Mouse (Mus musculus) retina, postnatal 1 day (tissue): ENCODE measurements around the gene Gm43191.
A peak's percentile ranks its signal among the peaks of the same experiment; 100 is the strongest.
"Not testable (repeated sequence)": the region's sequence is repeated elsewhere in the genome, so short reads cannot be mapped to it uniquely, and the experiment has no call there.

ENCODE experiments used
- DNase-seq: peaks from one replicate; pipeline ENCODE4 v3.0.0-alpha.2; 2012

Gene Gm43191

DNA sequence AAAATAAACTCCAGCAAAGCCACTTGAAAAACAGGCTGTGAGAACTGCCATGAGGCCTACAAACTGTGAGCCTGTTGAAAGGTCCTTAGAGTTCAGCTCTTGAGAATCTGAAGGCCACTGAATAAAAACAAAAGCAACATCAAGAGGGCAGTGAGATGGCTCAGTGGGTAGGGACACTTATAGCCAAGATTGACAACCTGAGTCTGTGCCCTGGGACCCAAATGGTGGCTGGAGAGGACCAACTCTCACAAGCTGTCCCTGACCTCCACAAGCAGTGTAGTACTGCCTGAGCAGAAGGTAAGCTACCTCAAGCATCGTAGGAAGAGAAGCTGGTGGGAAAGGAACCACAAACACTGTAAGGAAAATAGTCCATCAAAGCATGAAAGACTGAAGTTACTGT lies at the start of gene Gm43191:
Gene Gm43191, minus strand, starts transcription at position 101 of the 400 bp plus-strand sequence.
- no peak for DNase-seq

DNA sequence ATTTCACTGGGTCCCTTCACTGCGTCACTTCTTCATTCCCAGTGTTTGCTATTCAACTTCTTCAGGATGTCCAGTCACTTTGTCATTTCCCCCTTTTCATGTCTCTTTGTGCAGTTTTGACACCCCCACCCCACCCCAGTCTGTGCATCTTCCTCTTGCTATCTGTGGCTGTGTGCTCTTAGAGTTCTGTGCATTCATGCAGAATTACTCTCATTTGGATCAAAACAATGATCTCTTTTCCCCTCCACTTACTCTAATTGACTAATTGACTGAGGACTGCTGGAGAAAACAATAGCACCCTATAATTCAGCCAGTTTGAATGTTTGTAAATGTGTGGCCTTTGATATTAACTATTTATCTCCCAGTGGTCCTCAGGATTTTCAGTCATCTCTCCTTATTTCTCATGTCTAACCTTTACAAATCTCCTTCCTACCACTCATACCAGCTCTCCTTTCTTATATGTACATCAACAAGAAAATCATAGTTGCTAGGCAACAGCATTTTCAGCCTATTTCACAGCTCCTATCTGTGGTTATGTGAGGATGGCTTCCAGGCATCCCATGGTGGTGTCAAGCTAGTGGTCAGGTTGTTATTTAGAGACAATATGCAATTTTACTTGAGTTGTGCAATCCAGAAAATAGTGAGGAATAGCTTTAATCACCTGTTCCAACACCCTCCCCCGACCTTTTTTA lies 48.6 kb upstream of the Gm43191 start:
- DNase-seq: peak; percentile 83

DNA sequence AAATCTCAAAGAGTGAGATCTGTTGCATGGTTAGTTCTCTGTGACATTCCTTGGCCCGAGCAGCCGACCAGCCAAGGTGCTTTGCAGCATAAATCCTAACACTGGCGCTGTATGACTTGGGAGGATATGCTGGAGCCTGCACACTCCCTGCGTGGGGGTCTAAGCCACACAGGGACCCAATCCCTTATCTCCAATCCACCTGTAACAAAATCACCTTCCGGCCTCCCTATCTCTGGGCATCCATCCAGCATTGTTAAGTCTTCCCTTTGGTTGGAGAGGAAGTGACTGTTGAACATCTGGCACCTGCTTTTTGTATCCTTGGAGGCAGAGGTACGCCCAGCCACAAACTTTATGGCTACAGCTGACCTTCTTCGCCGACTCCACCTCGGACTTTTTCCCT lies 45.7 kb upstream of the Gm43191 start:
- DNase-seq: no peak

DNA sequence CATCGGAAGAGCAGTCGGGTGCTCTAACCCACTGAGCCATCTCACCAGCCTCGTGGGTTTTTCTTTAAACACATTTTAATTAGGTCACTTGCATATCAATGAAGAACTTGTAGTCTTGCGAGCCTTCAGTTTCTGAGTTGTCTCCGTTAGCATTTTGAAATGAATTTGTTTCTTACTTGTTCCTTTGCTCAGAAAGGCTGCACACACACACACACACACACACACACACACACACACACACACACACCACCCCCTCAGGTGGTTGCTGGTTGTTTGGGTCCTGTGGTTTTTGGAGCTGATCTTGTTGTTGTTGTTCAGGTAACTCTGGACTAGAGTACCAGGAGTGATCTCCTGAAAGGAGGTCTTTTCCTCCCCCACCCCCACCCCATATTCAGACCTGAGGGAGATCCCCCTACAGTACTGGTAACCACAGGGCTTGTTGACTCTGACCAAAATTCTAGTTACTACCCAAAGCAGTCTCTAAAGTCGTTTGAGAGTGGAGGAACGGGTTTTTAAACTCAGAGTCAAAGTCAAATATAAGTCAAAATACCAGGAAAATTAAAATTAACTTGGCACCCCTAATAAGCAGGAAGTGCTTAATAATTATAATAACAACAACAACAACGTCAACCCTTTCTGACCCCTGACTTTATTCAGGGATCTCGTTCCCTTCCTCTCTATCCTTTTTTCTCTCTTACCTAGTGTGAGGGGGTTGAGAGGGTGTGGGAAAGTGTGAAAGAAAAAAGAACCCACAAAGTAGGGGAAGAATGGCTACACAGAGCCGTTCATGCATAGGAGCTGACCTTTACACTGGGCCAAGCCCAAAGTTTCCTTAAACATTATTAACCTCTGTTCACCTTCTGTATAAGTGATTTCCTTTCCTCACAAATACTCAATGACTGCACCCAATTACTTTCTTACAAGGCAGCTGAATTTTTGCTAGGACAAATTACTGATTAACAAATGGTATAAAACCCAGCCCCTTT lies 42.7 kb upstream of the Gm43191 start:
- no peak for DNase-seq

DNA sequence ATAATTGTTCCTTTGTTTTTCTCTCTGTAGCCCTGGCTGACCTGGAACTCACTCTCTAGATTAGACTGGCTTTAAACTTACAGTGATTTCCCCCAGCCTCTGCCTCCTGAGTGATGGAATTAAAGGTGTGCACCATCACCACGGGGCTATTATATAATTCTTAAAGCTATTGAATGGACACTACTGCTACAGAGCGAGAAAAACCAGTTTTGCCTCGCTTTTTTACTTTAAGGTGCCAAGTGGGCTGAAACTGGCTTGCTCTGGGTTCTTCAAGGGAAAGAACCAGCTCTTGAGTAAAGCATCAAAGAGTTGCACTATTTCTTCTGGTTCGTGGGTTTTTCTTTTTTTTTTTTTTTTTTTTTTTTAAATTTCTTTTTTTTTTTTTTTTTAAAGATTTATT lies 41.9 kb upstream of the Gm43191 start:
- no peak for DNase-seq

DNA sequence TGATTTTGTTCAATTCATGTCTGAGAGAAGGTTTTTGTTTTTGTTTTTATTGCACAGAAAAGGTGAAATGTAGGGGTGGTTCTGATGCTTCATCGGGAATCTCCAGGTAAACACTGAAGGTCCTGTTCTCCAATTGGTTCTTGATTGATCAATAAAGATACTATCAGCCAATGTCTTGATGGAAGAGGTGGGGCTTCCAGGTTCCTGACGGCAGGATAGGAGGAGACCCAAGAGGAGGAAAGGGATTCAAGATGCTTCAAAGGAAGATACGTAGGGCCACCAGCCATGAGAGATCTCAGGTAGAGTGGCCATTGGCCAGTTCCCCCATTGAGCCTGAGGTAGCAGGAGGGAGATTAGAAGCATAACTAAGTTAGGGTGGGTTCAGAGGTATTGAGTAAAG lies 37.9 kb upstream of the Gm43191 start:
- DNase-seq: no peak

DNA sequence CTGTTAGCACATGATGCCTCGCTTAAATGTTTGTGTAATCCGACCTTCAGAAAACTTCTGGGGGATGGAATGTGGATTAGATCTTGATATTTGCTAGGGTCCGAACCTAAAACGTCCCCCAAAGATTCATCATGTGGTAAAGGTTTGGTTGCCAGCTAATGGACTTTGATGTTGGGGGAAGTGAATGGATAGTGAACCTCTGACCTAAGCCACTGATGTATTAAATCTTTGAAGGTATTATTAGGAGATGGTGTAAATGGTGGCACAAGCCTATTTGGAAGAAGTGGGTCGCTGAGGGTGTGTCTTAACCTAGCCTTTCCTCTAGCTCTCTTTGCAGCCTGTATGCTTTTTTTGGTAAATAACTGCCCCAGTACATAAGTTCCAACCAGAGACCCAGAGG lies 32.0 kb upstream of the Gm43191 start:
- no peak for DNase-seq

DNA sequence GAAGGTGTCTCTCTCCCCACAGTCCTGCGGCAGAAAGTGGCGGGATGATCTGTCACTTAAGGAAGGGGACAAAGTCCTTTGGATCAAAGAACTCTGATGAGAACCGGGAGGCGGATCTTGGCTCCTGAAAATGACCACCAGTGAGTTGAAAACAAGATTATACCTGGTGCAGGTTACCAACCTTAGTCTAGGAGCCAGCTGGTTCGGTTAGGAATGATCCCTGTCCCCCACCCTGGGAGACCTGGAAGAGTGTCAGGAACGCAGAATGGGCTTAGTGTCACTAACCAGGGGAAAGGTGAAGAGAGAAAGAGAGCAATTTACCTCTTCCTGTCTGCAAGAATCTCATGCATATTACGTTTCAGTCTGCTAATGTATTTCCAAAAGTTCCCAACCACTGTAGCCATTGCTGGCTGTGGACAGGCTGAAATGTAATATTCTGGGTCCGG lies 31.4 kb upstream of the Gm43191 start, which contains the start of gene Slc35a3:
Gene Slc35a3, minus strand, starts transcription at position 396 of the 446 bp plus-strand sequence.
- DNase-seq: no peak

DNA sequence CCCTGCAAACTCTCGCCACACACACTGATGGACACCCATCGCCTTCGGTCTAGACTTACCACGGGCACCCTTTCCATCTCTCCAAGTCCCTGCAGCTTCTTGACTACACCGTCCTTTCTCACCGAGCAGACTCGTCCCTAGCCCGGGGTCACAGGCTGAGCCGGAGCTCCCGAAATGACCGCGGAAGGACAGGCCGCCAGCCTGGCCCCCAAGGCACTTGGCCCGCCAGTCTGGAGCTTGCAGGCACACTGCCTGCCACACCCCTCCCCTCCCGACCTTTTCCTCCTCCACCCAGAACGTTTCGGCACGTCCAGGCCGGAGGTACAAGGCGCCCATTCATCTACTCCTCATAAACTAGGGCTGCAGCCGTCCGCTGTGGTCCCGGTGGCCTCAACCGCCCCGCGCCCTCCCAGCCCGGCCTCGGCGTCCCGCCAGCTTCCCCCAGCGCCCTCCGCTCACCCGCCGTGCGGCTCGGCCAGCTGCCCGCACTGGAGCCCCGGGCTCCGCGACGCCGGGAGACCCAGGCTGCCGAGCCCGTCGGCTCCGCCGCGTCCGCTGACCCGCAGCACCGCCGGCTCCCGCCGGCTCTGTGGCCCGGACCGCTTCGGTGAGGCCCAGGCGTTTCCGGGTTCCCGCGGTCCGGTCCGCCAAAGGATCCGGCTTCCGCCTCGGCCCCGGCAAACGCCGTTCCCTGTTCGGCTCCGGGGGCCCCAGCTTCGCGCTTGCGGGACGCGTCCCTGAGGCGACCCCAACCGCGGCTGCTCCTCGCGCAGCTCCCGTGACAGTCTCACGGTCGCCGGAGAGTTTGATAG lies 30.8 kb upstream of the Gm43191 start:
- peak; percentile 79 for DNase-seq

DNA sequence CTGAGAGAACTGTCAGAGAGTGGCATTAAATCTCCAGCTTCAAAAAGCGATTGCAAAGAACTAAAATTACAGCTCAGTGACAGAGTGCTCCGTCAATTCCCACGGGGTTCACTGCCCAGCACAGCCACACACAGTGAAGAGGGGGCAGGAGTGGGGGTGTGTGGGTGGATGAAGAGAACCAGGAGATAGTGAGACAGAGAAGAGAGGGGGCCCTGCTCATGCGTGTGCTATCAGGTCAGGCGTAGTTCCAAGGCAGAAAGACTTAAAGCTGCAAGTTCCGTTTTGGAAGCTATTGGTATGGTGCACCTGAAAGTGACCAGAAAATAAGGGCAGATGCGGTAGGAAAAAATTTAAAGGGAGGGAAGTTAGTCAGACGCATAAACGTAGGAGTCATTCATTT lies 29.9 kb upstream of the Gm43191 start:
- no peak for DNase-seq

DNA sequence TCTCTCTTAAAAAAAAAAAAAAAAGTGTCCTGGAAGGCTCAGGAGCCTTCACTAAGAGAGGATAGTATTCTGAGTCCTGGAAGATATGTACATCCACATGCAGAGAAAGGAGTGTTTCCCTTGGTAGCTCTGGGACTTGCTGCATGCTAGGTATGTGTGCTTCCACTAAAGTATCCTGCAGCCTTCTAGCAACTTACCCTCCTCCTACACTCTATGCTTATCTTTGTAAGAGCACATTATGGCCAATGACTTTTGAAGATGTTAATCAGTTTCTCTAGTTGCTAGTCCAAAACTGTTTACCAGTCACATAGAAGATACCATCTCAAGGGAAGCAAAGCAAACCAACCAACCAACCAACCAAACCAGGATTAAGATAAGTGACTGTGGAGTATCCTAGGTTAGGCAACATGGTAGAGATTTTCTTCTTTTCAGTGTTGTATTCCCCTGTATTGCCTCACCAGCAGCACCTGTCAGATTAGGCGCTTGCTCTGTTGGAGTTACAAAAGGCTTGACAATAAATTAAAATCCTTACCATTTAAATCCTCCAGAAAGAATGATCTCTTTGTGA lies 24.7 kb upstream of the Gm43191 start:
- no peak for DNase-seq

DNA sequence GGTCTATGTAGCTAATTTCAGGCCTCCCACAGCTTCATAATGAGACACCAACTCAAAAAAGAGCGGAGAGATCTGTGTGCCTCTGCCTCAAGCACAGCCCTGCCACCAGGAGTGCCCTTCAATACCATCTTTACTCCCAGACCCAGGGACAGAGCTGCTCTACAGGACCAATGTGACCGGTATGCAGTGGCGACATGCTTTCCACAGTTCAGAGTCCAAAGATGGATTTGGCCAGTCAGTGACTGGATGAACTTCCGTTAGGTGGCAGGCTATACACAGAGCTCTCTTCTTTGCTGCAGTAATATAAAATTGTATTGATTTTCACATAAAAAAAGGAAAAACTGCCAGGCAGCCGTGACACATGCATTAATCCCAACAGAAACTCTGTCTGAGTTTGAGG lies 22.8 kb upstream of the Gm43191 start:
- no peak for DNase-seq

DNA sequence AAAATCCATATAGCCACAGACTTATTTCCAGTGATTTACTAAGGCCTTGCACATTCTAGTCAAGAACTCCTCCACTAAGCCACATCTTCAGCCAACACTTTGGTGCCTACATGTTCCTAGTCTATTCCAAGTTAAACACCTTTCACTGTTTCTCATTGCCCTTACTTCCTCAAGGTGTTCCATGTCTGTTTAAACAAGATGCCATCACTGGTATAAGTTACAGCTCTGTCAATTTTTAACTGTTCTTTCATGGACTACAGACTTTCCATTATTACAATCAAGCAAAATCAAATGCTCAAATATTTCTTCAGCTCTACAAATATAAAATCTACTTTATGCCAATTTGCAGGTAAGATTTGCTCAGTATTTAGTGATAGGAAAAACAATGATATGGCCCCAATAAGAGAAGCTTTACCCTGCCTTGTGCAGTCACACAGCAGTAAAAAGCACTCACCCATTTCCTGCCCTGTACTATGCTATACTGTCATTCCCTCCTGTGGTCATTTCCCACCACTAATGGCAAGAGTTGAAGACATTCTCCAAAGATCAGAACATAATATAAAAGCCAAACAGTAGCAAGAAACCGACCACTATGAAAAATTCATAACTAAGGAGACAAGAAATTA lies 21.7 kb upstream of the Gm43191 start:
- no peak for DNase-seq

DNA sequence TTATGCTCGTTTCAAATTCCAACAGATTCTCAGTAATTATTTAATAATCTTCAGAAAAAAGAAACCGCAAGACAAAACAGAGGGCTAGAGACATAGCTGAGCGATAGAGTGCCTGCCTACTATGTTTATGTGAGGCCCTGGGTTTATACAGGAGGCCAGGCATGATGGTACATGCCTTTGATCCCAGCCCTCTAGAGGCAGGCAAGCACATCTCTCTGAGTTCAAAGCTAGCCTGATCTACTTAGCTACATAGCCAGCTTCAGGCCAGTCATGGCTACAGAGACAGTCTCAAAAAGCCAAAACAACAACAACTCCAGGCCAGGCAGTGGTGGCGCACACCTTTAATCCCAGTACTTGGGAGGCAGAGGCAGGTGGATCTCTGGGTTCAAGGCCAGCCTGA lies 20.5 kb upstream of the Gm43191 start:
- DNase-seq: no peak

DNA sequence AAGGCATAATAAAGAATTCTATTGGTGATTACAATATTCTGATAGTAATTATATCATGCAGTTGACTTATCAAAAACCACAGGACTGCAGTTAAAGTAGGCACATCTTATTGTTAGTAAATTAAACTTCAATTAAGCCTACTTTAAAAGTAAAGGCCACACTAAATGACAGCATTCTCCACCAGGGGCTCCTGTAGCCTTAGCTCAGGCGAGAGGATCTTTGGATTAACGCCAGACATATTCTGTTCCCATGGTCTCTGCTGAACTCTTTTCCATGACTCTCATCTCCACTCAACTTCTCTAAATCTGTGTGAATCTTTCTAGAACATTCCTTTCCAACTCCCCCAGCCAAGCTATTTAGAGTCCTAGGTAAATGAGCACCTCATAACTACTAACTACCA lies 17.7 kb upstream of the Gm43191 start:
- peak; percentile 35 for DNase-seq

DNA sequence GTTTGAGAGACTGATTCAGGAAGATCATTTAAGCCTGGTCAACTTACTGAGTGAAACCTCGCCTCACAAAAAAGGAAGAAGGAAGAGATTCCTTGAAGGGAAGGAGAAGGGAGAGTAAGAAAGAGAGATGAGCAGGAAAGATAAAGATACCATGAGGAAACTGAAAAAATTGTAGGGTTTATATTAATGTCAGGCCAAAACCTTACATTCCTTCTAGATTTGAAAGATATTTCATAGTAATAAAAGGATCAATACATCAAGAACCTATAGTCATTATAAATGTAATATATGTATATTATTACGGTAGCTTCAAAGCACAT lies 14.6 kb upstream of the Gm43191 start:
- DNase-seq: no peak

DNA sequence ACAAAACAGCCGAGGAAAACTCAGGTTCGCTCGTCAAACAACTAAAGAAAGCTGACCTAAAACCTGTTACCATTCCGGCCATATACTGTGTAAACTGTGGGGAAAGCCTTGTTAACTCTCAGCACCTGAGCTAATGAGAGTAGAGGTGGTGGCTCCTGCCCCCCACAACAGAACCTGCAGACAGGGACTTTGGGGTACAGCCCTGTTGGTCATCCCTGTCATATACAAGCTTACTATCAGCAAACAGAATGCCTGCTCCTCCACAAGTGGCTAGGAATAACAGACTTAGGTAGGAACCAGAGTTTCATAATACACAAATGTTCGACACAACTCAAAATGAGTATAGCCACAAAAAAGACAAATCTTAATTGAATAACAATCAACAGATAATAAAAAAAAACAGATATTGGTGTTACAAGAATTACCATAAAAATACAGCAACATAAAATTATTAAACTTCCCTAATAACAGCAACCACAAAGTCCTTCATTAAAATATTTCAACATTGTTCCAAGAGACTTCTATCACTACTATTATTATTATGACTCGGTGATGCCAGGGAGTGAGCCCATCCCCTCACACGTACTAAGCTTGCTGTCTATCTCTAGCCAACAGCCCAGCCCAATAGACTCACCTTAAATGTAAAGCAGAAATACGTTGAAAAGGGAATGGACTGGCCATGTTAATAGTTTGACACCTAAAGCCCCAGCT lies 14.1 kb upstream of the Gm43191 start:
- no peak for DNase-seq

DNA sequence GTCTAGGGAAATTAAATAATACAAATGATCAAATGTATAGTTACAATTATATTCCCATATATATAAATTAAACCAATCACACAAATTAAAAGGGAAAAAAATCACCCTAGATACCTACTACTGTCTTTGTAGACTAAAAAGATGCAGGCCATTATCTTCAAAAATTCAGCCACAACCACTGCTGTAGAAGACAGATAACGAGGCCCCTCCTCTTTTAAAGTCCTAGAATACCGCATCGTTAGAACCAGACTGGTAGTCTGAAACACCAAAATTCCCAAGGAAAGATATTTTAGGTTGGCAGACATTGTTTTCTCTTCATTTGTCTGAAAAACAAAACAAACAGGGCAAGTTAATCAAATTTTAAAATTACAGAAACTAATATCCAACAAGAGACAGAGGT lies 13.3 kb upstream of the Gm43191 start:
- no peak for DNase-seq

DNA sequence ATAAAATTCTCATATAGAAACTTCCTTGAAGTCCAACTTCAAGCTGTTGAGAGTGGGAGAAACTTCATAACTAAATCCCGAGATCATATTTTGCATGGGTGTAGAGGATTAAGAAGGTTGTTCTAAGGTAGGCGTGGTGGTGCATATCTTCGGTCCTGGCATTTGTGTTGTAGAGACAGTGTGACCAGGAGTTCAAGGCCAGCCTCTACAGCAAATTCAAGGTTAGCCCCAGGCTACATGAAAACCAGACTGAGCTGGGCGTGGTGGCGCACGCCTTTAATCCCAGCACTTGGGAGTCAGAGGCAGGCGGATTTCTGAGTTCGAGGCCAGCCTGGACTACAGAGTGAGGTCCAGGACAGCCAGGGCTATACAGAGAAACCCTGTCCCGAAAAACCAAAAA lies 16.8 kb downstream of the Gm43191 start:
- not testable (repeated sequence) for DNase-seq

DNA sequence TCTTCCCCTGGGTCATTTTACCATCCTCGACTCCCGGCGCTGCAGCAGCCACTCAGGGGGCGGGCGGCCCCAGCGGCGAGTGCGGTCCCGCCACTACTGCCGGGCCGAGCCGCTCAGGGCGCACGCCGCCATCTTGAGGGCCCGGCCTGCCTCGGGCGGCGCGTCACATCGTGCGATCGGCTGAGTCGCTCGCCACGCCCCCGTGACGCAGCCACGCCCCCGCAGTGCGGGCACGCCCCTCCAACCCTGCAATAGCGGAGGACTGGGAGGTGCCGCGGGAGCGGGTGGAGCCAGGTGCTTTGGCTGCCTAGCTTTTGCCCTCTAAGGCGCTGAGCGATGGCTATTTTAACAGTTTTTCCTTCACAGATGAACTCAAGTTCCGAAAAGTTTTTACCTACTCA lies 18.6 kb downstream of the Gm43191 start, which contains the start of gene Mfsd14a:
Gene Mfsd14a, minus strand, starts transcription at position 215 of the 401 bp plus-strand sequence.
- peak; percentile 96 for DNase-seq

DNA sequence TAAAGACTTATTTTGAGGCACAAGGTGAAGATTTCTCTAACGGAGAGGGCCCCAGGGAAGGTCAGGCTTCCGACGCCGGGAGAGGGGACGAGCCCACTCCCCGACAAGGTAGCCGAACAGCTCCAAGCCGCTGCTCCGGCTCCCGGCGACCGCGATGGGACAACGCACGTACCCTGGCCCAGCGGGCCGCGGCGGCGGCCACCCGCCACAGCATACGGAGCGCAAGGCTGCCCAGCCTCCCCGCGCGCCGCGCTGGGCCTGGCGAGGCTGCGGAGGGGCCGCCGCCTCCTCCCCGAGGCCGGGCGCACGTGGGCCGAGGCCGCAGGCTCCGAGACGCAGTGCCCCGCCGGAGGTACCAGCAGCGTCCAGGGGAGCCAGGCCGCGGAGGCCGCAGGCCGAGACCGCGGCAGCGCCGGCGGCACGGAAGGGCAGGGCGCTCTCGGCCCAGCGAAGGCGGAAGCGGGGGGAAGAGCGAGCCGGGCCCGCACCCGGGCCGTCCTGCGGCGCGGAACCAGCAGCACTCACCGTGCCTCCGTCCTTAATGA lies 19.1 kb downstream of the Gm43191 start:
- DNase-seq: no peak
